Mouse (Mus musculus) myocyte (in vitro differentiated cells): ENCODE measurements at regions not wholly inside any gene's neighbourhood (a gene's known extent, or its start where the extent isn't known, plus 50 kb on each side); places are given as distances from the start of the nearest gene placed in this dataset.

Experiments
- H3K27me3 ChIP-seq: one replicate; pipeline ENCODE4 v1.6.1; 2011; ENCODE audit not compliant: control insufficient read depth, insufficient read depth, insufficient read length
- H3K36me3 ChIP-seq: one replicate; pipeline ENCODE4 v1.6.1; 2011; ENCODE audit not compliant: control insufficient read depth, insufficient read depth
- H3K4me2 ChIP-seq: one replicate; pipeline ENCODE4 v1.6.1; 2011; ENCODE audit warnings: low read depth, control low read depth
- H3K4me3 ChIP-seq: one replicate; pipeline ENCODE4 v1.5.1; 2011; ENCODE audit warnings: mild to moderate bottlenecking, control low read depth, moderate library complexity
- H3K79me2 ChIP-seq: one replicate; pipeline ENCODE4 v1.6.1; 2011; ENCODE audit not compliant: control insufficient read depth, insufficient read depth
- H3ac ChIP-seq: one replicate; pipeline ENCODE4 v1.6.1; 2011; ENCODE audit not compliant: control insufficient read depth, insufficient read length
- CEBPB ChIP-seq: IDR thresholded peaks from 2 replicates; pipeline ENCODE4 v1.6.1; 2011; ENCODE audit warnings: mild to moderate bottlenecking, moderate library complexity; ENCODE audit not compliant: poor library complexity, insufficient read depth, severe bottlenecking
- E2F4 ChIP-seq: IDR thresholded peaks from one replicate; pipeline ENCODE4 v1.6.1; 2011; ENCODE audit warnings: mild to moderate bottlenecking, control low read depth, moderate library complexity; ENCODE audit not compliant: insufficient read depth
- MAX ChIP-seq: IDR thresholded peaks from one replicate; pipeline ENCODE4 v1.6.1; 2011; ENCODE audit warnings: low read depth, mild to moderate bottlenecking, control low read depth
- MYOD1 ChIP-seq, 3 experiments: IDR thresholded peaks; one replicate each; pipeline ENCODE4 v1.6.1; 2011; ENCODE audit warnings: control low read depth in 2 of 3, low read depth in 2 of 3, mild to moderate bottlenecking in 2 of 3, moderate library complexity in 1 of 3; ENCODE audit not compliant: insufficient read length in 2 of 3, control insufficient read depth in 1 of 3
- MYOG ChIP-seq, 3 experiments: IDR thresholded peaks; one replicate each; pipeline ENCODE4 v1.6.1; 2011; ENCODE audit warnings: control low read depth in 2 of 3, low read depth in 2 of 3, mild to moderate bottlenecking in 2 of 3; ENCODE audit not compliant: insufficient read length in 2 of 3, control insufficient read depth in 1 of 3, insufficient read depth in 1 of 3
- POLR2A ChIP-seq: IDR thresholded peaks from one replicate; pipeline ENCODE4 v1.6.1; 2011; ENCODE audit warnings: low read depth, mild to moderate bottlenecking, control low read depth, moderate library complexity; ENCODE audit not compliant: insufficient read length
- POLR2AphosphoS2 ChIP-seq: IDR thresholded peaks from one replicate; pipeline ENCODE4 v1.6.1; 2011; ENCODE audit warnings: low read depth, control low read depth; ENCODE audit not compliant: insufficient read length
- REST ChIP-seq: IDR thresholded peaks from one replicate; pipeline ENCODE4 v1.6.1; 2011; ENCODE audit warnings: mild to moderate bottlenecking, control low read depth, moderate library complexity; ENCODE audit not compliant: insufficient read depth, insufficient read length
- SRF ChIP-seq: IDR thresholded peaks from one replicate; pipeline ENCODE4 v1.6.1; 2011; ENCODE audit warnings: low read depth; ENCODE audit not compliant: control insufficient read depth, insufficient read length
- TCF12 ChIP-seq: IDR thresholded peaks from one replicate; pipeline ENCODE4 v1.6.1; 2011; ENCODE audit warnings: mild to moderate bottlenecking, control low read depth; ENCODE audit not compliant: poor library complexity, insufficient read depth, severe bottlenecking
- TCF3 ChIP-seq: IDR thresholded peaks from one replicate; pipeline ENCODE4 v1.6.1; 2011; ENCODE audit warnings: low read depth, control low read depth; ENCODE audit not compliant: insufficient read length
- USF1 ChIP-seq: IDR thresholded peaks from one replicate; pipeline ENCODE4 v1.6.1; 2011; ENCODE audit warnings: low read depth, mild to moderate bottlenecking, control low read depth, moderate library complexity

DNA sequence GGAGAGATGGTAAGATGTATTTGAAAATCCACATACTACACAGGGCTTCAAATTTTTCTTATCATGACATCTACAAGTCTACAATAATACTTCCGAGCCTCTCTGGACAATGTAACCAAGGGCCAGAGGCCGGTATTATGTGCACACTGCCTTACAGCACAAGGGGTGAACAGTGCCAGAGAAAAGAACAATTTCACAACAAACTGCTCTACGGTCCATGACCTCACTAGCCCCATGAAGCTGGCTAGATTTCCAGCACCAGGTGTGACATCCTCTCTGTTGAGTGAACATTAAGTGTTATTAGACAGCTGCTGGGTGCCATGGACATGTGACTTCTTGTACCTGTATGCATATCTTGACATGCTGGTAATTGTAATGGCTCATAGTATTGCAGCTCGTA is 188.2 kb downstream of the Lnpk start:
- Histone ChIP-seq H3K4me3 (no peak overlapping the region), H3K4me2 (no peak overlapping the region), H3K36me3 (no peaks in the 10 kb centered on the region), H3K27me3 (peaks cover 5% of the 10 kb centered on the region), H3ac (no peak overlapping the region), H3K79me2 (no peaks in the 10 kb centered on the region)
- TF ChIP-seq POLR2A (no peak), CEBPB (no peak), MAX (no peak), TCF3 (no peak), POLR2AphosphoS2 (no peak), TCF12 (no peak), E2F4 (no peak), SRF (no peak)

DNA sequence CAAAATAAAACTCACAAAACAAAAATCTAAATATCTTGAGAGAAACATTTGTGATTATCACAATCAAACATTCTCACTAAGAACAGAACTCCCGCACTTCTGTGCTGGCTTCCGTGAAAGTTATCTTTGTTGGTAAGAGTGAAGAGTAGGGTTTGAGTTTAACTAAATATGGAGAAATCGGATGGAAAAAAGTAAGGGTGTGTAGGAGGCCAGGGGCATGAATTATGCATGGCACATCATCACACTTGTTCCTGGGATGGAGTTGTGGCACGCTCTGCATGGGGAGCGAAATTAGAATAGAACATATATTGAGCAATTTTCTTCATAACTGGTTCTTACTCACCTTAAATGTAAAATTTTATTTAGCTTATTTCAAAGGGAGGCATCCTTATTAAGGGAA is 191.2 kb downstream of the Lnpk start:
- Histone ChIP-seq H3ac (no peak overlapping the region), H3K79me2 (no peaks in the 10 kb centered on the region), H3K36me3 (no peaks in the 10 kb centered on the region), H3K27me3 (no peaks in the 10 kb centered on the region), H3K4me3 (no peak overlapping the region), H3K4me2 (no peak overlapping the region)
- TF ChIP-seq POLR2AphosphoS2 (no peak), USF1 (no peak), MAX (no peak), TCF12 (no peak), MYOD1 (IDR thresholded peaks at IDR 0.05; ENCODE audit: control insufficient read depth in 1 of 3, insufficient read length in 2 of 3, low read depth in 2 of 3) (no peak), POLR2A (no peak), TCF3 (no peak), MYOG (IDR thresholded peaks at IDR 0.05; ENCODE audit: control insufficient read depth in 1 of 3, insufficient read depth in 1 of 3, insufficient read length in 2 of 3, low read depth in 2 of 3) (no peak), E2F4 (no peak), SRF (no peak), CEBPB (no peak), REST (no peak)

DNA sequence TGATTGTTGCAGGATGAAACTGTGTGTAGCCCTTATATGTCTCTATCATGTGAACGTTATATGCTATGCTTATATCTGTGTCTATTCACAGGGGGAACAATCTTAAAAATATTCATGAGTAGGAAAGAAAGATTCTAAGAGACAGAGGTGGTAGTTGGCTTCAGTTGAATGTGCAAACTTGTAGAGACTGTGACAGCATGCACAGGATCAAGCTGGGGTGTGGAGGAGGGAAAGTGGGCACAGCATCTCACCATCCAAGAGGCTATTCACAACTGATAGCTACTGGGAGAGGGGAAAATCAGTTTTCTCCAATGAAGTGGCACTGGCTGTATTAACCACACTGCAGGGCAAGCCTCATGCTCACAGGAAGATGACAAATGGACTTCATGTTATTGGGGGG is 194.3 kb downstream of the Lnpk start:
- Histone ChIP-seq H3K4me2 (no peak overlapping the region), H3ac (no peak overlapping the region), H3K36me3 (no peaks in the 10 kb centered on the region), H3K4me3 (no peak overlapping the region), H3K27me3 (no peaks in the 10 kb centered on the region), H3K79me2 (no peaks in the 10 kb centered on the region)
- TF ChIP-seq E2F4 (no peak), POLR2AphosphoS2 (no peak), MYOG (IDR thresholded peaks at IDR 0.05; ENCODE audit: control insufficient read depth in 1 of 3, insufficient read depth in 1 of 3, insufficient read length in 2 of 3, low read depth in 2 of 3) (no peak), USF1 (no peak), REST (no peak), CEBPB (no peak), MAX (no peak)

- Histone ChIP-seq H3ac (no peak overlapping the region), H3K4me3 (no peak overlapping the region), H3K79me2 (no peaks in the 10 kb centered on the region), H3K4me2 (no peak overlapping the region), H3K36me3 (no peaks in the 10 kb centered on the region), H3K27me3 (no peaks in the 10 kb centered on the region)
- TF ChIP-seq MYOD1 (IDR thresholded peaks at IDR 0.05; ENCODE audit: control insufficient read depth in 1 of 3, insufficient read length in 2 of 3, low read depth in 2 of 3) (no peak), POLR2AphosphoS2 (no peak), SRF (no peak), REST (no peak)
Measured at GRCm38 (mm10) chr2:74380574-74381287, 198.5 kb downstream of the Lnpk start.

DNA sequence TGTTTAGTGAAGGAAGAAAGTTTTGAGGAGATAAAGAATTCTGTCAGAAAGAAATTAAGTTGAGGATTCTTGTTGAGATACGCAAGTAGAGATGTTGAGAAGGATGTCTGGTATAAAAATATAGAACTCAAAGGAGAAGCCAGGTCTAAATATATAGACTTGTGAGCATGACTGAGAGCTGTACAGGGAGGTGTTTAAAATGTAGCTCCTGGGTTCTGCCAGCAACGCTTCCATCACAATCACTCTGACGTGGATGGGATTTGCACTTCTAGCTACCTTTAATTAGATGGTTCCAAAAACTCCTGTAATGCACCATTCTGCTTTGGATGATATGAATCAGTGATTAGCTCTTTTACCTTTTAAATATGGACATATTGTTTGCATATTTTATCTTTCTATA is 200.5 kb downstream of the Lnpk start:
- Histone ChIP-seq H3ac (no peak overlapping the region), H3K79me2 (no peaks in the 10 kb centered on the region), H3K27me3 (no peaks in the 10 kb centered on the region), H3K4me3 (no peak overlapping the region), H3K4me2 (no peak overlapping the region), H3K36me3 (no peaks in the 10 kb centered on the region)
- TF ChIP-seq POLR2A (no peak), USF1 (no peak), MYOG (IDR thresholded peaks at IDR 0.05; ENCODE audit: control insufficient read depth in 1 of 3, insufficient read depth in 1 of 3, insufficient read length in 2 of 3, low read depth in 2 of 3) (no peak), TCF12 (no peak), POLR2AphosphoS2 (no peak), CEBPB (no peak), TCF3 (no peak)
